Mouse (Mus musculus) induced T-regulatory cell, adult 2 months (primary cell): ENCODE data around the gene Zmynd8.
A peak's percentile ranks its signal among the peaks of the same experiment; 100 is the strongest.

ENCODE experiments used
- DNase-seq: peaks from one replicate; pipeline ENCODE4 v3.0.0-alpha.2; 2012; ENCODE audit warnings: low read depth

Gene Zmynd8

DNA sequence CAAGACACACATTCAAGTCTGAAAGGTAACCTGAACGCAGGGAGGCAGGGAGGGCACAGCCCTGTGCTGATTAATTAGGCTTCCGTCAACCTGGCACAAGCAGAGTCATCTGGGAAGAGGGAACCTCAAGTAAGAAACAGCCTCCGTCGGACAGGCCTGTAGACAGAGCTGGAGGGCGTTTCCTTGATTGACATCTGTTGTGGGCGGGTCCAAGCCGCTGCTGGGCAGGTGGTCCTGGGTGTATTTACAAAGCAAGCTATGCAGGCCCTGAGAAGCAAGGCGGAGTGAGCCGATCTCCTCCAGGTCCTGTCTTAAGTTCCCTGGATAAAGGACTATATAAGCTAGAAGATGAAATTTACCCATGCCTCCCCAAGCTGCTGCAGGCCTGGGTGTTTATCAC is 65.3 kb downstream of the Zmynd8 start:
- DNase-seq = no peak

DNA sequence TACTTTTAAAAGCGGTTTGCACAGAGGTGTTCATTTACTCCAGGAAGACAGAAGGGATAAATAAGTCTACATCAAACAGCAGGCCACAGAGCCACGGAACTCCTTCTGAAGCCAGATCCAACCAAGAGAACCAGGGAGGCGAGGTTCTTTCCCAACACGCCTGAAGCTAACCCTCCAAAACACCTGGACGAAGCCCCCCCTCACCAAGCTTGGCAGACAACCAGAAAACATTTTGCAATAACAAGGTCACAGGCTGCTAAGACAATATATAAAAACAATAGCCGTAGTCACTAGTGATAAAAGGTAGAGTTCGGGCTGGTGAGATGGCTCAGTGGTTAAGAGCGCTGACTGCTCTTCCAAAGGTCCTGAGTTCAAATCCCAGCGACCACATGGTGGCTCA is 66.1 kb downstream of the Zmynd8 start:
- DNase-seq = no peak

DNA sequence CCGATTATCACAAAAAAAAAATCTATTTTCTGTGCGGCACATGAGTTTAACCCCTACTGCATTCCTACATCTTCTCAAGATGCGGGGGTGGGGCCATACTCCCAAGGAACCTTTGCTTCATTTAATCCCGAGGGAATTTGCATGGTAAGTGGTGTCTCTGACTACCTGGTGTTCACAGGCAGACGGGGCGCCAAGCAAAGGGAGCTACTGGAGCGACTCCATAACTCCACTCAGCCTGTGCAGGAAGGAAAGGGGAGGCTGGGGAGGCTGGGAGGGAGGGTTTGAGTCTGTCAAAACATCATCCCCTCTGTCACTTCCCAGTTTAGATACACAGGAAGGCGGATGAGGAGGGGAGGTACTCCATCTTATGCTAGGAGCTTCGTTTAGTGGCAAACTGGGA is 66.5 kb downstream of the Zmynd8 start:
- no peak for DNase-seq

DNA sequence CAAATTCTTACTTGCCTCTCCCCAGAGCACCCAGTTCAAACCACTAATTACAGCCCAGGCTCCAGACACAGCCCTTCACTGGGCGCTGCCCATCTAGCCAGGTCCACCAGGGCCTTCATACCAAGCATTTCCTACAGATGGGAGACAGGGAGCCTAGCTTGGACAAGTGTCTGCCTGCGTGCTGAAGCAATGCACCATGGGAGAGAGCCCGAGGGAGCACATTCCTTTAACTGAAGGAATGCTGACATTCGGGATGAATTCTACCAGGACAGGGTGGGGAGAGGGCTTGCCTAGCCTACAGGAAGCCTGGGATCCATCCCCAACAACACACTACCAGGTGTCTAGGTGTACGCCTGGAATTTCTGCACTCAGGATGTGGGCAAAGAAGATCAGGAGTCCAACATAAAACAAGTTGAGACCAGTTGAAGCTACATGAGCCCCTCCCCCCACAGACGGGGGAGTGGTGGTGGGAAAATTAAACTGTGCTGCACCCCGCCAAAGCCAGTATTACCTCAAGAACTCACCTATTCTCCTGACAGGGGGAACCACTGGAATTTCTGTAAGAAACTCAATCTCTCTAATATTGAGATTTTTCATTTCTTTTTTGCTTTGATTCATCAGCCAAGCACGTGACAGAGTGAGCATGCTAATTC is 67.1 kb downstream of the Zmynd8 start:
- no peak for DNase-seq

DNA sequence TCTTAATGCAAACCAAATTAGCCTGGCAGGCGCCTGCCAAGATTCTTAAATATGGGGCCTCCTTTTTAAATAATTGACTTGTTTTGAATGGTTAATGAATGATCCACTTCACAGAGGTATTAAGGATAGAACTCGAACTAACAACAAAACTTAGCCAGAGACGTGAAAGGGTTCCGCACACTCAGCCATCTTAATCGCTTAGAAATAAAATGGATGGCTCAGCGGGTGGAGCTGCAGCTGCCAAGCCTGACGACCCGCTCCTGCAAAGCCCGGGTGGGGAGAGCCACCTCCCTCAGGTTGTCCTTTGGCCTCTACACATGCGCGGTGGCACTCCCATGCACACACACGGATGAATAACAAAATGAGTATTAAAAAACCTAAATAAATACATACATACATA is 70.0 kb downstream of the Zmynd8 start:
- DNase-seq = no peak

DNA sequence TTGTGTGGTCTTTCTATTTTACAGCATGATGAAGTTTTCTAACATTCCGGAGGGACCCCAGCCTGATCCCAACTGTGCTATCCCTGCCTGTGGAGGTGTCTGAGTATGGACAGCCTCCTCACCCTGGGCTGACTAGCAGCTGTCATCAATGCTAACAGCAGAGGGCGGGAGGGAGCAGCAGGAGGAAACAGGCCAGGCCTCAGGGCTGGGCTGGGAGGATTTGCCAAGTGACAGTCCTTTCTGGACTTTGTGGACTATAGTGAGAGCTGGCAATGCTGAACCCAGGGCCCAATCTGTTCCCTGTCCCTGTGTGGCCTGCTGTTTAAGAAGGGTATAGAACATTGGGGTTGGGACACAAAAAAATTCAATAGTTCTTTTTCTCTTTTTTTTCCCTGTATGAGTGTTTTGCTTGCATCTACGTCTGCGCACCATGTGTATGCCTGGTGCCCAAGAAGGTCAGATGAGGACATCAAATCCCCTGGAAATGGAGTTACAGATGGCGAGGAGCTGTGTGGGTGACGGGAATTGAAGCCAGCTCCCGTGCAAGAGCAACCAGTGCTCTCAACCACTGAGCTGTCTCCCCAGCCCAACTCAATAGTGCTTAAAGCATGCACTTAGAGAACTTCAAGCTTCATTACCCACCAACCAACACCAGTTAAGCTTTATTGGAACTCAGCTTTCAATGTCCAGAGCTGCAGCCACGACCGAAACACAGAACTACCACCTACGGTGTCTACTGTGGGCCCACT is 72.7 kb downstream of the Zmynd8 start:
- peak; percentile 43 for DNase-seq

DNA sequence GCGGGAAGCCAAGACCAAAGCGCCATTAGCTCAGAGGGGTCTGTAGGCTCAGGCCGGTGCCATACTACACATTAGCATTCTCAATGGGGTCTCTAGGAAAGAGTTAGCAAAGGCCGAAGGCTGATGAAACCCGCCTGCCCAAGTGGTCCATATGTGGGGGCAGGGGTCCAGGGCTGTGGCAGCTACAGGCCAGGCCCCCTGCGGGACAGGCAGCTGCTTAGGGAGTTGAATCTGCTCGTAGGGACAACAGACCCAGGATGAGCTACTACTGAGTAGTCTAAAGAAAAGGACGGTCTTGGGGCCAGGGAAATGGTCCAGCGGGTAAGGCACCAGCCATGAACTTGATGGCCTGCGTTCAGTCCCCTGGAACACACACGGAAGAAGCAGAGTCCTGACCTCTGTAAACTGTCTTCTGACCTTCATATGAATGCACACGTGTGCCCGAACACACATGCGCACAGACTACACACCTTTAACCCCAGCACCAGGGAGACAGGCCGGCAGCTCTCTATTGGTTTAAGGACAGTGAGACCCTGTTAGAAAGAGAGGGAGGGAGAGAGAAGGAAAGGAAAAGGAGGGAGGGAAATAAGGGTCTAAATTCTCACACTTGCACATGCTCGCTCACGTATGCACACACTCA is 73.4 kb downstream of the Zmynd8 start:
- no peak for DNase-seq

DNA sequence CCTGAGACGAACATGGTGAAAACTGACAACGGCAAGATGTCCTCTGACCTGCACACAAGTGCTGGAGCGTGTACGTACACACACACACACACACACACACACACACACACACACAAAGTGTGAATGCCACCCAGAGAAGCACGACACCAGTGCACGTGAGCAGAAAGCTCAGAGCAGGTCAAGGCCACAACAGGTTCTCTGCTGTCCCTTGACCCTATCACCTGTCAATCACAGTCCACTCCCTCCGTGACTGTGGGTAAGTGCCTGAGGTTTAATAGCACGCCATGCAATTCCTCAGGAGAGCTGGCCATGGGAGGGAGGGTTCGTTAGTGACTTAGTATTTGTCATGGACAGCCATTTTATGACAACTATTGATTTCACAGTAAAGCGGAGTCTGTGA is 74.0 kb downstream of the Zmynd8 start:
- DNase-seq = no peak

DNA sequence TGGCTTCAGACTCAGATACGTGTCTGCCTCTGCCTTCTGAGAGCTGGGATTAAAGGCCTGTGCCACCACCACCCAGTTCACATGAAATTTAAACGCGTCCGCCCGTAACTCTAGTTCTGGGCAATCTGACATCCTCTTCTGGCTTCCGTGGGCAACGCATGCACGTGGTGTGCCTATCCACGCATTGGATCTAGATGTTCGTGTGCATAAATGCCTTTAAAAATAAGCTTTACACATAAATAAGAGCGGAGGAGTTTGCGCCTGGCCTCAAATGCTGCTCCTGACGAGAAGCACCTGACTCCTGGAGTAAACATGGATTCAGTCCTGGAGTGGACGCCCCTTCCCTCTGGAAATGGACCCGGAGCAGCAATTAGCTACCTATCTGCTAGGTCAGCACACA is 76.3 kb downstream of the Zmynd8 start:
- no peak for DNase-seq

DNA sequence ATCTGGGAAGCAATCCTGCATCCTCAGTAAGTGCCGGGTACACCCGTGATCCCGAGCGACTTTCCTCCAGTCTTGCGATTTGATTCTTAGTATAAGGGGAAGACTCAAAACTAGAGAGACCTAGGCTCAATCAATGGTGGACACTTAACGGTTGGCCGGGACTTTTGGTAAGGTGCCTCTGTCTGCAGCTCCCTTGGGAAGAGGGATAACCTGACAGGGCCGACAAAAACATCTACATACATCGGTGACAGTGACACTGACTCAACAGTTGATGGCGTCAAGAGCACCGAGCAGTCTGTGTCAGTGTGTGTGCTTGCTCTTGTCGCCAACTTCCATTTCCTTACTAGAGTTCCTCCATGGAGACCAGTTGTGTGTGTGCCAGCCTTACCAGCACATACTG is 77.1 kb downstream of the Zmynd8 start:
- no peak for DNase-seq

DNA sequence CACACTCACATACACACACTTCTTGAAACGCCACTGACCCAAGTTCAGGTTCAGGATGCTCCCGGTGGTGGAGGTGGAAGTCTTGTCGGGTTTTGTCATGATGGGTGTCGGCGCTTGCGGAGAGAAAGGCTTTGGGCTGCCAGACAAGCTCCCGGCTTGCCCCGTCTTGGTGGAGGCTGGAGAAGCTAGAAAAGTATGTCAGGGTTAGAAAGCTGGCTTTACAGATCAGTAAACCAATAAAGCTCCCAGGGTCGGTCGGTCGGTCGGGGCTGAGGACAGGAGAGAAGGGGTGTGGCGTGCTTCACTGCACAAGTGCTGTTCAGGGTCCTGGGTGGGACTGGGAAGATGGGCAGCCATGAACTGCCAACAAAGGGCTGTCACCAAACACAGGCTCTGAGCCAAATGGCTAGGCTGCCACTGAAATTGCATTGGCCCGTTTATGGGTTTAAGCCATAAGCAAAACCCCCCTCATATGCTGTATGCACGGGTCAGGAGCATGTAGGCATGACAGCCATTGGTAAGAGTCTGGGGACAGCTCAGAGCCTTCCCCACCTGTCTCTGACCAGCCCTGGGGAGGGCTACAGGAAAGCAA is 78.2 kb downstream of the Zmynd8 start:
- no peak for DNase-seq

DNA sequence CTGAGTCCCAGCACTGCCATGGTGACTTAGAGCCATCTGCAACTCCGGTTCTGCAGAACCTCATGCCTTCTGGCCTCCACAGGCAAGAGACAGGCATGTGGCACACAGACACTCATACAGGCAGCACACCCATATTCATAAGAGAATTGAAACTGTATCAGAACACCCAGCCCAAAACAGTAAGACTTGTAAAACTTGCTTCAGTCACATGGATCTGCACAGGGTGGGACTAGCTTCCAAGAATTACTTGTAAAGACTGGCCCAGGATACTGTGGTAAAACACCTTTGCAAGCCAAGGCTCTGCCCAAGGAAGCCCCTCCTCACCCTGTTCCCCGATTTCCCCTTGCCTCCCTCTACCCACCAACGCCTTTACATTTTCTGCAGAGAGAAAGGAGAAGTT is 78.7 kb downstream of the Zmynd8 start:
- DNase-seq = no peak

DNA sequence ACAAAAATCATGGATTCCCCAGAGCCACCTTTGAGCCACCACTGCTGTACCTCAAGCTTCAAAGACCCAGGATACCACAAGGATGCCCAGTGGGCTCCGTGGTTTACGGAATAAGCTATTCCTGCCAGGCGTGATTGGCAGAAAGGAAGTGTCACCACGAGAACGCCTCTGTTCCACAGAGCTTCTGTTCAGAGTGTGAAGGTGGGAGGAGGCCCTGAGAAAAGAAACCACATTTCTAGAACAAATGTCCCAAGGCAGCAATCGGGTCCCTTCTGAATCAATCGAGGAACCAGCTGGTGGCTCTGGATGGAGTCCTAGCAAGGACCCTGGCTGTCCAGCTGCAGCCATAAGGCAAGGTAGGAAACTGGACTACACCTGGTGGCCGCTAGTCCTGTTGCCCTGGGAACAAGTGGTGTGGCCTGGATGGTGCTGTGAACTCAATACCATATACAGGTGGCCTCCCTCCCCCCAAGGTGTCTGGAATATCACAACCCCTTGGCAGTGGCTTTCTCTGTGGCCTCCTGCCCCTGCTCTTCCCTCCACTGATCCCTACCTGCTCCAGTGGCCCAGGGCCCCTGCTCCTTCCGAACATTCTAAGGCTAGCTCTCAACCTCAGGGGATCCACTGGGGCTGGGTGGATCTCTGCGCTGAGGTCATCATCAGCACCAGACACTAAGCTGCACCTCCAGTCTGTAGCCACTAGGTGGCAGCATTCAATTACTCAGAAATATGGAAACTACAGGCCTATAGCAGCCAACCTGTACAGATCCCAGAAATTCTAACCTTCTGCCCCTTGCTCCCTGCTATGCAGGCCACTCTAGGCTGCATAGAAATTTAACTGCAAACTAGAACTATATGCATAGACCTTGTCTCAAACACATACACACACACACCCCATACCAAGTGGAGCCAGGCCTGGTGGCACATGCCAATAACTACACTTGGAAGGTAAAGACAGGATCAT is 79.5 kb downstream of the Zmynd8 start:
- peak; percentile 84 for DNase-seq

DNA sequence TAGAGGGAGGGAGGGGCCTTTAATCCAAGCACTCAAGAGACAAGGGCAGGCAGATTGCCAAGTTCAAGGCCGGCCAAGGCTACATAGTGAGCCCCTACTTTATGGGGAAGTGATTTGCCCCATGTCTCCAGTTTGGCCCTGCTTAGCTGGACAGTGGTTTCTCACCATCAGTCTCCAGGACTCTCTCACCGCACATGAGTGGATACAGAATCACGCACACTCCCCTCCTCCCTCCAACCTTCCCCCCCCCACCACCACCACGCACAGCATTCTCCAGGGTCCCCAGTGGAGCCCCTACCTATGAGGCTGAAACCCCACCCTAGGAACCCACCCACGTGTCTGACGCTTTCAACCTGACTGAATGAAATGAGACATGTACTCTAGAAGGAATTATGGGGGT is 80.2 kb downstream of the Zmynd8 start:
- DNase-seq = no peak

DNA sequence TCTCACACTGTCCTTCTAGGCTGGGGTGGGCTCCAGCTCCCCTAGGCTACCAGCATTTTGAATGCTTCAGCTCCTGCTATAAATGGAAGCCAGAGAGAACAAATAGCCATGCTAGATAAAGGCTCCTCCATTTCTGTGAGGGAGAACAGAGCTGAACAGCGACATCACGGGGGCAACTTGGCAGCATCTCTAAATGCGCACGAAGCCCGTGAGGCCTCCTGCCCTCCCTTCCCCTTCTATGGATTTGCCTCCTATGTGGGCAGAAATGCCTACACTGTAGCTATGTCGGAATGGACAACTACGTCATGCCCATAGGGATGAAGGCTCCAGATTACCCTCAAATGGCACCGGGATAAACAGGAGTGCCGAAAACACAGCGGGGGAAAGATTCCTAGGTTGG is 81.4 kb downstream of the Zmynd8 start:
- no peak for DNase-seq

DNA sequence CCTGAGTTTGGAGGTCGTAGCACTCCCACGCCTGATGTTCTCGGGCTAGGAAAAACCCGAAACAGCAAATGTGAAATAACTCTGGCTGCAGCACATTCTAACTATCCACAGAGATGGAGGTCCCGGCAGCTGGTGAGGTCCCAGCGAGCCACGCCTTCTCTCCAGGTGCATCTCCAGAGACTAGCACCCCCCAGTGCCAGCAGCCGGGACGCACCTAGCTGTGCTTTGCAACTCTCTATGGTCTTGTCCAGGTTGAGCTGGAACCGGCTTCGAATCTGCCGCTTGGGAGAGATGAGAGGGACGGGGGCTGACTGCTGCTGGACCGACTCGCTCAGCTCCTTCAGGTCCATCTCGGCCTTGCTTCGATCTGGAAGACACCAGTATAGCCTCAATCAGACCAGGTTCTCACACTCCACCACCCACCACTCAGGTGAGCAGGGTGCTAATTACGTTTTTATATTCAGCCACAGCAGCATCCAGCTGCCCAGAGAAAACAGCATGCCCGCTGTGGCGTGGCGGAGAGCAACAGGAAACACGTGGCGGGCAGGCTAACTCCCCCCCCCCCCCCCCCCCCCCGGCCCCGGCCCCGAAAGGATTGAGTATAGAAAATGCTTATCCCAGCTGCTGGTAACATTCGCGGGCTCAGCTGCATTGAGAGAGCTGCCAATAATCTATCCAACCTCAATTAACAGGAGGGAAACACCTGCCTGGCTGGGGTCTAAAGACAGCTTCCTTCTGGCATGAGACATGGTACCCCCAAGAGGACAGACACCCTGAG is 83.5 kb downstream of the Zmynd8 start:
- no peak for DNase-seq

DNA sequence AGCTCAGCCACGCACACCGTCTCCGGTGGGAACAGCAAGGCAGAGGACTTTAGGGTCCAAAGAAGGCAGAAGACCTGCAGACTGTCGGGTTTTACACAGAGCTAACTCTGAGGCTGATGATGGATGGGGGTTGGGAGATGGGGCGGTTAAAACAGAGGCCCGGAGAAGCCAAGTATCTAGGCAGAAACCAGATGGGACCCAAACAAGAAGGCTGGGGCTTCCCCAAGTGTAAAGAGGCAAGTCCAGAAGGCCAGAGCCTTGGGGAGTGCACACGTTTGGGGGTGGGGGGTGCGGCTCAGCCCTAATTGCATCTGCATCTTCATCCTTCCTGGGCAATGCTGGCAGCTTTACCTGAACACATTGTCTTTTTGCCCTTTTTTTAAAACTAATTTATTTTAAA is 85.9 kb downstream of the Zmynd8 start:
- DNase-seq = no peak

DNA sequence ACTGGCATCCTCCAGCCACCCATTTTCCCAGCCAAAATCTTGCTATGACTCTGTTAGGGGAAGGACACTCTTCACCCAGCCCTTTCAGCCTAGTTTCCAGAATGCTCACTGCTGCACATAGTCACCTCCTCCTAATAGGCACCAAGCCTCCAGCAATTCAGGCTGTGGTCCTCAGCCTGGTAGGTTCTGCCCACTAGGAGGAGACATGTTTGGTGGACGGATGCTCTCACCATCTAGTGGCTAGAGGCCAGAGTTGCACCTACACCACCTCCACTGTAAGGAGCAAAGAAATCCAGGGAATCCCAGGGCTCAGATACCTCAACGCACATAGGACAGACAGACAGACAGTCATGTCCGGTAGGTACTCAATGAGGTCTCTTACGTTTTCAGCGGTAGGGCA is 87.3 kb downstream of the Zmynd8 start:
- peak; percentile 45 for DNase-seq

DNA sequence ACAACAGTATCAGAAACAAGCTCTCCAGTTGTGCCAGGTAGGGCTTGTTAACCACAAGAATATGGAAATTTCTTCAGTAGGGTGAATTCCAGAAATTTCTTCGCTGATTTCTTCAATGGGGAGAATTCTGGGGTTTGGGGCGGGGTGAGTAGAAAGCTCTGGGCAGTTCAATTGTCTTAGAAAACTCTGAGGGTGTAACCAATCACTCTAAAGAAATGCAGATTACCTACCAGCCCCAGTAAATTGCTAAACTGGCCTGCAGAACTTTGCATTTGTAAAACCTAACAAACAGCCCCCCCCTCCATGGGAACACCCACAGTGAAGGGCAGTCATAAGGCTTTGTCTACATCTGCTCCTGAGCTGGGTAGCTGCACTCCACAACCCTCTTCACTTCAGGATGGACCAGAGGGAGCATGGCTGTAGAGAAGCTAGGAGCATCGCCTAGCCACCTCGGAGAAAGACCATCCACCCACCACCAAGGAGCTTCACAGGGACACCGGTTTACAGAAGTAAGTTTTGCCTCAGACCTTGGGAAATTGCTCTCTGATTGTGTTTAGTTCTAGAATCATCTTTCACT is 88.8 kb downstream of the Zmynd8 start:
- DNase-seq = no peak

DNA sequence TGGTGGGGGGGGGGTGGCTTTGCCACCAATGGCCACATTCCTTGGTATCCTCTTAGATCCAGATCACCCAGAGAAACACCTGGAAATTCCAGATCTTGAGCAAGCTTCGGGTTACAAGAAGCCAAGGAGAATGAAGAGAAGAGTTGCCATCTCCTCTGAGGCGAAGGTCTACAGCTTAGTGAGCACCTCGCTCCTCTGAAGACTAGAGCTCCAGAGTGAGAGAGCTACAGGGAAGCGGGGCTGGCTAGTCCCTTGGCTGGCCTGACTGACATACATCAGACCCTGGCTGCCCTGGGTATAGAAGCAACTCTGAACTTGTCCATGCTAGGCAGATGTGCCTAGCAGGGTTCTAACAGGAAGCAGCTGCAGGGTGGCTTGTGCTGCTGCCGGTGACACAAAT is 89.7 kb downstream of the Zmynd8 start:
- DNase-seq = no peak
